Mouse (Mus musculus) heart, embryonic 11.5 days (tissue): ENCODE measurements around the gene Top2a. TPM values are rescaled to one million over a fixed set of nuclear protein-coding genes. Genes with fewer than 3 reads are reported as not detected.

Source experiments
- ATAC-seq: fragments of 200-750 bp; cut with Nextera tagmentation; replicated peaks from 2 replicates; pipeline ENCODE4 v1.8.0; 2017; ENCODE audit warnings: moderate library complexity; ENCODE audit not compliant: insufficient number of reproducible peaks, low FRiP score, low TSS enrichment
- H3K27ac ChIP-seq: fragments of 300-500 bp; sonication (generic); 2 replicates; pipeline ENCODE4 v1.5.1; 2014; ENCODE audit warnings: mild to moderate bottlenecking, low read depth, low read length
- H3K27me3 ChIP-seq: fragments of 300-500 bp; sonication (generic); 2 replicates; pipeline ENCODE4 v1.6.1; 2014; ENCODE audit warnings: mild to moderate bottlenecking, low read length, mixed read lengths; ENCODE audit not compliant: control insufficient read depth, insufficient read depth
- H3K36me3 ChIP-seq: fragments of 300-500 bp; sonication (generic); 2 replicates; pipeline ENCODE4 v1.6.1; 2014; ENCODE audit warnings: mild to moderate bottlenecking, low read length, moderate library complexity, mixed read lengths; ENCODE audit not compliant: control insufficient read depth, insufficient read depth
- H3K4me1 ChIP-seq: fragments of 300-500 bp; sonication (generic); 2 replicates; pipeline ENCODE4 v1.6.1; 2014; ENCODE audit warnings: low read length; ENCODE audit not compliant: control insufficient read depth, insufficient read depth
- H3K4me2 ChIP-seq: fragments of 300-500 bp; sonication (generic); 2 replicates; pipeline ENCODE4 v1.6.1; 2014; ENCODE audit warnings: mild to moderate bottlenecking, moderate library complexity
- H3K4me3 ChIP-seq: fragments of 300-500 bp; sonication (generic); 2 replicates; pipeline ENCODE4 v1.5.1; 2014; ENCODE audit warnings: low read depth, low read length
- H3K9ac ChIP-seq: fragments of 300-500 bp; sonication (generic); 2 replicates; pipeline ENCODE4 v1.6.1; 2014; ENCODE audit warnings: mild to moderate bottlenecking, low read depth, low read length, moderate library complexity
- H3K9me3 ChIP-seq: fragments of 300-500 bp; sonication (generic); replicated peaks from 2 replicates; pipeline ENCODE4 v1.6.1; 2016; ENCODE audit warnings: low read length; ENCODE audit not compliant: control insufficient read depth
- WGBS: fragments of 180-500 bp; shearing (Covaris S2); extraction: QIAGEN DNeasy Blood & Tissue Kit; methylation state at CpG from one replicate; pipeline ENCODE4 v1.1.7; 2014; ENCODE audit not compliant: insufficient replicate concordance; 5-methylcytosine and 5-hydroxymethylcytosine counted together
- polyA plus RNA-seq: library from polyadenylated mRNA; unstranded; fragments of >200 nt; fragmentation: Nextera tagmentation; extraction: Ambion mirVana; gene quantifications from 2 replicates; pipeline ENCODE4 v1.2.1, GENCODE M21; 2014

Gene Top2a
- polyA plus RNA-seq, 1 experiment from 2014 or later, result 220 TPM

GRCm38 (mm10) chr11:99062661-99063060, 38.7 kb upstream of the Top2a start:
- H3K4me2 ChIP-seq, result no peak overlapping the region
- no peaks in the 10 kb centered on the region for H3K36me3 ChIP-seq
- no peaks in the 10 kb centered on the region for H3K27me3 ChIP-seq
- peaks cover 9% of the 10 kb centered on the region; the same call in 1 of the 2 replicates for H3K4me1 ChIP-seq
- WGBS, result 78% methylated on average over 7 of the region's 7 CpGs
- H3K9me3 ChIP-seq, result peaks cover 6% of the 10 kb centered on the region; the same call in 1 of the 2 replicates
- no peak for ATAC-seq
- H3K4me3 ChIP-seq, result no peak overlapping the region
- H3K9ac ChIP-seq, result no peak overlapping the region
- no peak overlapping the region for H3K27ac ChIP-seq

DNA sequence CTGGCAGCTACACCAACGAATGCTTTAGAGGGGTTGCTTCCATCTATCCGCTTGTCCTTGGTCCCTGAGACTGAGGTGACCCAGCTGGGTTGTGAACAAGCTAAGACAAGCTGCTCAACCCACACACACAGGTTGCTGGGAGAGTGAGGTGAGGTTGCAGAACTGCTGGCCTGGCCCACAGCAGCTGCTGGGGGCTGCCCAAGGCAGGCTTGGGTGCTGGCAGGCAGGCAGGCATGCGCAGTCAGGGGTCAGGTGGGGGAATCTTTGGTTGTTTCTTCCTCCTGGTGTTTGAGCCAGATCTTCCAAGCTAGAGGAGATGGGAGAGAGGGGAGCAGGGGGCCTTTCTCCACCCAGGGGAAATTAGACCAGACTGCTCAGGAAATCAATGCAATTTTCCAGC, 36.4 kb upstream of the Top2a start:
- peaks cover 6% of the 10 kb centered on the region; the same call in 1 of the 2 replicates for H3K9me3 ChIP-seq
- H3K4me1 ChIP-seq, result peaks cover 7% of the 10 kb centered on the region
- H3K27ac ChIP-seq, result no peak overlapping the region
- no peak overlapping the region for H3K9ac ChIP-seq
- no peak overlapping the region for H3K4me3 ChIP-seq
- H3K4me2 ChIP-seq, result no peak overlapping the region
- ATAC-seq, result no peak
- WGBS, result 70% methylated on average over 3 of the region's 3 CpGs
- H3K27me3 ChIP-seq, result no peaks in the 10 kb centered on the region
- H3K36me3 ChIP-seq, result no peaks in the 10 kb centered on the region

DNA sequence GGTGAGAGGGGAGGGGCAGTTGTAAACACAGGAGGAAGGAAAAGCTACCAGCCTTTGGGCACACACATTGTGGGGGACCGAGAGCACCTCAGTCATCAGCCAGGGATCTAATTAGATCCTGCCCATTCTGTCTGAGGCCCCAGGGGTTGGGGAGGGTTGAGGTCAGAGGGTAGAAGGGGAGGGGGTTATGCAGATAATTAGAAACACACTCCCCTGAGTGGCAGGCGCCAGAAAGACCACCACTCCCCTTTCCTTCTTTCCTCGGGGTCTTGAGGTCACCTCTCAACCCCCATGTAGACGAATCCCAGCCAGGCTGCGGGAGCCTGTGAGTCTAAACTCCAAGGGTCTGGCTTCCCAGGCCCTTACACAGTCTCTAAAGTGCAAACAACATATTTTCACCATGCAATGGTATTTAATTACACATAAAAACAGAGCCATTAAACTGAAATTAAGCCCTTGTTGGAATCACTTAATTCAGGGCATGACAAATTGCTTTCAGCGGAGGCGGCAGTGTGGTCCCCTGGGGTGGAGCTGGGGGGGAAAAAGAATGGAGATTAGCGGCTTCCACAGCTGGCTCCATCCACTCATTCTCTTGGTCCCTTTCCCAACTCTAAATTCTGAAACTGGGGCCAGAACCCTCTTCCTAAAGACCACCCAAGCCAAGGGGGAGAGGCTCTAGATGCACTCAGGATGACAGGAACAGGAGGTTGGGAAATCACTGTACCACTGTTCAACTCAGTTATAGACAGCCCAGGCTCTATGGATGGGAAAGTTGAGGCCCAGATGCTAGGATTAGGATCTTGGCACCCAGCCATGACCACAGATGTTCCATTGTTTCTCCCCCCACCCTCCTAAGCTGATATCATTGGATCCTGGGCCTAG, 31.8 kb upstream of the Top2a start:
- no peak overlapping the region for H3K4me3 ChIP-seq
- no peak overlapping the region for H3K4me2 ChIP-seq
- WGBS, result 15% methylated on average over 8 of the region's 8 CpGs
- 0 out of 2 replicates have a peak overlapping the region, but pooled peaks have one; percentile 22 for H3K27ac ChIP-seq
- no peak overlapping the region for H3K9ac ChIP-seq
- peaks cover 8% of the 10 kb centered on the region for H3K4me1 ChIP-seq
- H3K27me3 ChIP-seq, result no peaks in the 10 kb centered on the region
- H3K9me3 ChIP-seq, result peaks cover 6% of the 10 kb centered on the region; the same call in 1 of the 2 replicates
- no peak for ATAC-seq
- H3K36me3 ChIP-seq, result peaks cover 8% of the 10 kb centered on the region; the same call in 1 of the 2 replicates

DNA sequence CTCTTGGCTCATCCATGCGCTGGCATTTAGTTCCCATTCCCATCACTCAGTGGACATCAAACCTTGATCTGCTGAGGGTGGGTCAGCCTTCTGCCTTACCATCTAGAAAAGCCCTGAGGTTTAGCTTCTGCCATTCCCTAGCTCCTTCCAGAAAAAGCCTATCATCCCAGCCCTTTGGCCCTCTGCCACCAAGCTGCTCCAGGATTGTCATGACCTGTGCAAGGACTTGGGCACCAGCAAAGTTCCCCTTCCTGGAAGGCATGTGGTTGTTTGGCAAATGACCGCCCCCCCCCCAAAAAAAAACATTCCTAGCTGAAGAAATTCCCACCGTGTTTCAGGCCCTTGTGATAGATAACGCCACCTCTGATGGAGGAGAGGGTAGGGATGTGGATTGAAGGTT, 31.2 kb upstream of the Top2a start:
- H3K4me1 ChIP-seq, result peaks cover 8% of the 10 kb centered on the region
- peaks cover 6% of the 10 kb centered on the region; the same call in 1 of the 2 replicates for H3K9me3 ChIP-seq
- no peak overlapping the region for H3K4me2 ChIP-seq
- no peaks in the 10 kb centered on the region for H3K27me3 ChIP-seq
- H3K27ac ChIP-seq, result 0 out of 2 replicates have a peak overlapping the region, but pooled peaks have one; percentile 22
- ATAC-seq, result no peak
- H3K4me3 ChIP-seq, result no peak overlapping the region
- H3K9ac ChIP-seq, result no peak overlapping the region
- WGBS, result 29% methylated on average over 4 of the region's 4 CpGs
- H3K36me3 ChIP-seq, result peaks cover 9% of the 10 kb centered on the region; the same call in 1 of the 2 replicates

DNA sequence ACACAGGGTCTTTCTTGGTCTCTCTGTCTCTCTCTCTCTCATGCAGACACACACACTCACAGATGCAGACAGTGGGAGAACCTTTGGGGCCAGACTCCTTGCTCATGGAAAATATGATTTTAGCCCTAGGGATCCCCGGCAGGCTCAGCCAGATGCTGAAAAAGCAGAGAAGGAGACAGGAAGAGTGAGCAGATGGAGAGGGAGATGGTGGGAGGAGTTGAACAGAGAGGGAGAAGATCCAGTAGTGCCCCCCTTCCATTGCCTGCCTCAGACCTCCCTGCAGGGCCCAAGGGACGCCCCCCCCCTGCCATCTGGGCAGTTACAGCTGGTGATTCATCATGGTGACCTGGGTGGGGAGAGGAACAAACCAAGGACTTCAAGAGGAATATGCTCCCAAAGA, 23.7 kb upstream of the Top2a start:
- Histone ChIP-seq H3K4me2 (peak overlapping the region; percentile 31; the same call in 1 of the 2 replicates), H3K36me3 (peaks cover 24% of the 10 kb centered on the region), H3K4me3 (no peak overlapping the region), H3K4me1 (peaks cover 27% of the 10 kb centered on the region), H3K27ac (peak overlapping the region; percentile 83), H3K9ac (no peak overlapping the region), H3K9me3 (no peaks in the 10 kb centered on the region), H3K27me3 (no peaks in the 10 kb centered on the region)
- 50% methylated on average over 2 of the region's 2 CpGs for WGBS
- ATAC-seq, result no peak

- Histone ChIP-seq H3K9me3 (no peaks in the 10 kb centered on the region), H3K4me2 (peak overlapping the region; percentile 31), H3K27ac (peak overlapping the region; percentile 83), H3K4me3 (no peak overlapping the region), H3K9ac (no peak overlapping the region), H3K4me1 (peaks cover 27% of the 10 kb centered on the region), H3K36me3 (peaks cover 24% of the 10 kb centered on the region), H3K27me3 (no peaks in the 10 kb centered on the region)
- 0 out of 2 replicates have a peak, but pooled peaks have one; percentile 28 for ATAC-seq
- WGBS, result 11% methylated on average over 5 of the region's 5 CpGs
These were observed 23.1 kb upstream of the Top2a start for GRCm38 (mm10) chr11:99047120-99047519.

GRCm38 (mm10) chr11:99045159-99045889, 21.3 kb upstream of the Top2a start:
- no peak for ATAC-seq
- WGBS, result 68% methylated on average over 12 of the region's 12 CpGs
- Histone ChIP-seq H3K27ac (no peak overlapping the region), H3K9ac (peak overlapping the region; percentile 23; the same call in 1 of the 2 replicates), H3K4me1 (peaks cover 31% of the 10 kb centered on the region), H3K9me3 (no peaks in the 10 kb centered on the region), H3K36me3 (peaks cover 15% of the 10 kb centered on the region), H3K4me3 (peak overlapping the region; percentile 8; the same call in 1 of the 2 replicates), H3K4me2 (peak overlapping the region; percentile 43), H3K27me3 (no peaks in the 10 kb centered on the region)

DNA sequence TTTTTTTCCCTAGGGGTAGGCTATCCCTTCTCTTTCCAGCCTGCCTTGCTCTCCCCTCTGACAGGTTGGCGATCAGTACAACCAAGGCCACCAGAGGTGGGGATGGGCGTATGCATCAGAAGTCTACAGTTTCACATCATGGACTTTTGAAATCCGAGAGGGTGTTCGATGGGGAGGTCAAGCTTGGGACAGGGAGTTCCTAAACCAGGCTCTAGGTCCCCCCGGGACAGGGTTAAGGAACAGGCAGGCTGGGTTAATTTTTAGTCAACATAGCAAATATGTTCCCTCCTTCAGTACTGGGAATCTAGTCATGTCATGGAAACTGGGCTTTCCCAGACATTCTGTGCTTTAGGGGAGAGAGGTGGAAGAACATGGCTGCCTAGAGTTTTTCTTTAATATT, 20.3 kb upstream of the Top2a start:
- H3K4me1 ChIP-seq, result peaks cover 31% of the 10 kb centered on the region
- H3K4me2 ChIP-seq, result peak overlapping the region; percentile 43
- ATAC-seq, result no peak
- H3K9ac ChIP-seq, result no peak overlapping the region
- no peaks in the 10 kb centered on the region for H3K27me3 ChIP-seq
- H3K9me3 ChIP-seq, result no peaks in the 10 kb centered on the region
- H3K36me3 ChIP-seq, result peaks cover 11% of the 10 kb centered on the region
- 0 out of 2 replicates have a peak overlapping the region, but pooled peaks have one; percentile 8 for H3K4me3 ChIP-seq
- no peak overlapping the region for H3K27ac ChIP-seq
- WGBS, result 75% methylated on average over 5 of the region's 5 CpGs
